Mouse (Mus musculus) effector memory CD4-positive, alpha-beta T cell, adult 7 months (primary cell): ENCODE data around the gene H2-DMb1. TPM values are rescaled to one million over a fixed set of nuclear protein-coding genes. Genes with fewer than 3 reads are reported as not detected.

Experiments used
- polyA plus RNA-seq: library from polyadenylated mRNA; unstranded; fragments of 100-300 nt; shearing (Covaris generic); gene quantifications from one replicate; pipeline ENCODE4 v1.2.1, GENCODE M21; 2017

Gene H2-DMb1
- polyA plus RNA-seq, result 1.0 TPM

DNA sequence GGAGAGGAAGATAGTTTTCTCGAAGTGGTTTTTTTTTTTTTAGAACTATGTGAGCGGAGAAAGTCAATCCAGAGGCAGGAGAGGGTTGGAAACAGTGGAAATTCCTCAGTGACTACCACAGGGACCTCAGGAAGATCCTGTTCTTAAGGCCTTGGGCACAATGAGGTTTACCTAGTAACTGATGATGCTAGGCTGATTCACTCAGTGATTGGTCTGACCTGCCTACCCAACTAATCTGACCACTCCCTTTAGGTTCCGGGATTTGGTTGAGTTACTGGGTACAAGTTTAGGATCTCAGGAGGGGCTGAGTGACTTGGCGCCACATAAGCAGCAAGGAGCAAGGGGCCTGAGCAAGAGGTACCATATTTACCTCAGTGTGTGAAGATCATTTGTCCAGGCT, at the start of gene H2-DMb1:
H2-DMb1 (plus strand) TSS at position 150 of the 400 bp plus-strand sequence.

DNA sequence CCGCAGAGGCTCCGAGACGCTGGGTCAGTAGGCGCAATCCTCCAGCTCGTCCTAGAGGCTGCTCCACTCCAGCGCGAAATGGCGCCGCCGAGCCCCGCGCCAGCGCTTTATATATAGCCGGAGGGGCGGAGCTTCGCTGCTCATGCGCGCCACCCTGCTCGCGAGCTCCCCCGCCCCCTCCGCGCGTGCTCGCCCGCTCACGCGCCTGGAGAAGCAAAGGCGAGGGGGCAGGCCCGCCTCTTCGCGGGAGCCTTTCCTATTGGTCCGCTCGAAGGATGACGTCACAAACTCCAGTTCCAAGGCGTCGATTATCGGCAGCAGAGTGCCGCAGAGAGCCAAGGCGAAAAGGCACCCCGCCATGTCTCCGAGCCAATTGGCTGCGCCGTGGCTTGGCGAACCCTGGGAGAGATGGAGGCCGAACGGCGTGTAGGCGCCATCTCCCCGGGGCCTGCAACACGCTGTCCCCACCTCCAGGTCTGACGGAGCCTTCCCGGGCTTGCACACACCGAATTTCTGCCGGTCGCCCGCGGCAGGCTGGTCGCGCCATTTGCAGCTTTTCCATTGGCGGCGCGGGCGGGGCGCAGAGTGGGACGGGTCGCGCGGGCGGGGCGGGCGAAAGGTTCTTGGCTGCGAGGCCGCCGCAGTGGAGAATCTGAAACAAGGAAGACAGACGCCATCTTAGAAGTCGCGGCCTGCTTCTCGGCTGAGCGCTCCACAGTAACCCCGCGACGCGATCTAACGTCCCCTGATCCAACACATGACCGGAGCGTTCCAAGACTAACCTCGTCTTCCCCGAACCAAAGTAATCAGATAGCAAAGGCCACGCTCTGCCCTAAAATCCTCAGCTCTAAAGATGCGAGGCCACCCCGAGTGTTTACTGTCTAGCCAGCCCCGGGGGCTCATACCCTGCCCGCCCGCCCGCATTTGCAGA, 33.4 kb upstream of the H2-DMb1 start, which contains the start of gene H2-DMa:
H2-DMa (plus strand) TSS at position 293 of the 931 bp plus-strand sequence.

DNA sequence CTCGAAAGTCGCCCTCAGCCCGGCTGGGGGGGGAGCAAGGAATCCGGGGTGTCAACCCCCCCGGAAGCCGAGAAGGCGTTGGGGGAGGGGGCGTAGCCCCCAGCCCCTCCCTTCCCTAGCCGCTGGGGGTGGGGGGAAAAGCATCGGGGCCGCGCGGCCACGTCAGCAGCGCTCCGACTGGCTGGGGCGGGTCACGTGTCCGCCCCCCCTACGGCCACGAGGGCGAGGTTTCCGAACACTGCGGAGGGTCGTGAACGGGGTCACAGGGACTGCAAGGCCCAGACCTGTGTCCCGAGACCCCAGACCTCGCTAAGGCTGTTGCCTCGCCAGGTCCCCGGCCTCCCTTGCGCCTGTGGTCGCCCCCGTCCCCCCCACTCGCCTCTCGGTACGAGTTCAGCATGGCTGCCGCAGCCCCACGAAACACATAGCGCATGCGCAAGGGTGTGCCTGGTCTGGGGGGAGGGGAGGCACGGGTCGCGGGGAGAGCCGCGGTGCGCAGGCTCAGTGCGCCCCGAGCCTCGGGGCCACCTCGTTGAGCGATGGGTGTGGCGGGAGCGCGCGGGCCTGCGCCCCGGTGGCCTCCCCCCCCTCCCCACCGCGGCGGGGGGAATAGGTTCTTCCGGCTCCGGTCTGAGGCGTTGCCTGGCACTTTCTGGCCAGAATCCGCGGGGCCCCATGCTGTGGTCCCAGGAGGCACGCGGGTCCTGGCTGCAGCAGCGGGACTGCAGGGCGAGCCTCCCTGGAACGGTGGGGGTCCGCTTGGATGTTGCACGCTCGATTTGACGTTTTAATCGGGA, 30.5 kb upstream of the H2-DMb1 start, which contains the start of gene Brd2:
Brd2 (minus strand) TSS at position 447 of the 797 bp plus-strand sequence.

DNA sequence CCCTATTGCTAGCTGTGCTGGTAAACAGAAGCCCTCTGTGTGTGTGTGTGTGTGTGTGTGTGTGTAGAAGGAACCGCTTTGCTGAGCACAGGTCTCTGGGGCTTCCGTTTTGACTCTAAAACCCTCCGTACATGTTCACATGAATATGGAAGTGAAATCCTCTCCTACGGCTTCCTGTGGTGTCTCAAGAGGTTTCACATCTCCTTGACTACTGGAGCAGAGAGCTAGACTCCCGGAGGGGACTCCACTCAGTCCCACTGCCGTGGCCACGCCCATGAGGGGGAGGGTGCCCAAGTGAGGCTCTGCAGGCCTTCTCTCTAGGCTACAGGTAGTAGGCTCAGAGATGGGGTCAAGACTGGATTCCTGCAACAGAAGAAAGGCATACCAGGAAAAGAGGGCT, 9.8 kb upstream of the H2-DMb1 start, which contains the start of gene H2-DMb2:
H2-DMb2 (plus strand) TSS at position 275 of the 400 bp plus-strand sequence.

DNA sequence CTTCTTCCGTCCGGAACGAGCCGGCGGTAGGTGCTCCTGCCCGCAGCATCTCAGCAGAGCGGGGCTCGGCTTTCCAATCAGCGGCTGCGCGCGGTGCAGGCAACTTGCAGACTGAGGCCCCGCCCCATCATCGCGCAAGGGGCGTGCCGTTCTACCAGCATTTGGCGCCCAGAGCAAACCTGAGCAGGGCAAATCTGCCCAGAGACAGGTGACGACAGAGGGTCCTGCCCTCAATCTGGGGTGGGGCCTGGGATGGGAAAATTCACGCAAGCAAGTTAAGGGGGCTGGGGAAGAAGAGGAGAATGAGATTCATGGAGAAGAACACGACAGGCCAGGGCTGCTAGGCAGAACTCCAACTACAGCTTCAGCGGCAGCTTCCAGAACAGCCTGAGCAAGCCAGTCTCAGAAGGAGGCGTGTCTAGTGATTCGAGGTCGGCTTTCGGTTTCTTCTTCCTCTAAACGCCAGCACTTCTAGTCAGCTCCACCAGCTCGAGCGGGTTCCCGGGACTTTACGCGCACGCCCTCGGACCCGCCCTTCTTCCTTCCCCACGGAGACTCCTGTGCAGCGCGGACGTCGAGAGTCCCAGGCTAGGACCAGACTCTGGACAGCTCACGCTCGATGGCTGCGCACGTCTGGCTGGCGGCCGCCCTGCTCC, 34.5 kb downstream of the H2-DMb1 start, which contains the start of the genes Tap1 and Psmb9:
Tap1 (plus strand) TSS at position 293 of the 656 bp plus-strand sequence.
Psmb9 (minus strand) TSS at position 504 of the 656 bp plus-strand sequence.

DNA sequence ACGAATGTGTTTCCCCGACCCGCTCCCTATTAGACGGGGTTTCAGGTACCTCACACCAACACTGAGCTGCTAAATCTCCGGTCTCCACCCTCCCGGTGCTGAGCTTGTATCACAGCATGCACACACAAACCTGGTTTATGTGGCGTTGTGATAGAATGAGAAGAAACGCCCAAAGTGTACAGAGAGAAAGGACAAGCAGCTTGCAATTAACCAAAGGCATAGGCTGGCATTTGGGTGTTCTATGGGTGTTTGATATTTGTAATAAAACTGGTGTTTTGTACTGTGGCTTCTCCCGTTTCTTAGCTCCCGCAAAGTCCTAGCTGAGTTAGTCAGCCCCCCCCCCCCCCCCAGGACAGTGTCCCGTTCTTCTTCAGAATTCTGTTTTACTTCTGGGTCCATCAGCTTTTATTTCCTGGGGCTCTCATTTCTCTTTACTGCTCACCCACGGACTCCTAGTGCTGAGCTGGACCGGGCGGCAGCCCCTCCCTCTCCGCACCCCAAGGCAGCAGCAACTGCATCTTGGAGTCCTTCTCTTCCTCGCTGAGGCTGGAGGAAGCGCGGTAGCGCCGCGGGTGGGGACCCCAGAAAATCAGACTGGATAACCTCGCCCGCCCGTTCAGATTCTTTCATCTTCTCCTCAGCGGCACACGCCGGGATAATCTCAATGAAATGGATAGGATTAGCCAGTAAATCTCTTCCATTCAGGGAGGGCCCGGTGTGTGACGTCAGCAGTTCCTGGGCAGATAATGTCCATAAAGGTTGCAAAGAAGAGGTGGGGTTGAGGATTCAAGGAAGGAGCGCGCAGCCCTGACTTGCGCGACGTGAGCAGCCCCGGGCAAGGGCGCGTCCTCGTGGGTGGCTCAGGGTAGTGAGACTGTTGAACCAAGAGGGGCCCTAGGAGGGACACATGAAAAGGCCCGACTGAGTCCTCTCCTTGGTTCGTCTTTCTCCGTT, 44.3 kb downstream of the H2-DMb1 start, which contains the start of gene Psmb8:
Psmb8 (plus strand) TSS at position 781 of the 954 bp plus-strand sequence.

DNA sequence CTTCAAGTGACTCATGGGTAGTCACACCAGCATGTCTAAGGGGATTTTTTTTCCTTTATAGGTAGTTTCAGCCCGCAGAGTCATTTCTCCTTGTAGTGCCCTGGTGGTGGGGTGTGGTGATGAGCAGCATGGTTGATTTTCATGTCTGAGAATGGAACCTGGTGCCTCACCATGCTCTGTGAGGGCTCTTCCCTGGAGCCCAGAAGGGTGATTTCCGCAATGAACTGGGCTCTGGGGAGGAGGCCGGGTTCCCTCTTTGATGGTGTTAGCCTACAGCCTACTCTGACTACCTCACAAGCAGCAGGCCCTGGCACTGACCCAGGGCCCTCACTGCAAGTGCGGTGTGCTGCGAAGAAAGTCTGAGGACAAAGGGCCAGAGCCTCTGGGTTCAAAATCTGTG, 50.6 kb downstream of the H2-DMb1 start, which contains the start of gene Tap2:
Tap2 (plus strand) TSS at position 84 of the 400 bp plus-strand sequence.

Other genes starting within 250 kb of the H2-DMb1 start
- 1.1 TPM for gene Platr17, start 247.9 kb upstream of the H2-DMb1 start, polyA plus RNA-seq
- gene Daxx, start 243.7 kb upstream of the H2-DMb1 start, polyA plus RNA-seq, result 50.2 TPM
- 361 TPM for gene Tapbp, start 237.2 kb upstream of the H2-DMb1 start, polyA plus RNA-seq
- gene Zbtb22, start 237.2 kb upstream of the H2-DMb1 start, polyA plus RNA-seq, result 17.3 TPM
- 79.3 TPM for gene Rgl2, start 223.5 kb upstream of the H2-DMb1 start, polyA plus RNA-seq
- 83.9 TPM for gene Pfdn6, start 212.7 kb upstream of the H2-DMb1 start, polyA plus RNA-seq
- 39.0 TPM for gene Wdr46, start 212.4 kb upstream of the H2-DMb1 start, polyA plus RNA-seq
- 8.6 TPM for gene B3galt4, start 201.6 kb upstream of the H2-DMb1 start, polyA plus RNA-seq
- 38.1 TPM for gene Vps52, start 197.3 kb upstream of the H2-DMb1 start, polyA plus RNA-seq
- 2,394 TPM for gene Rps18, start 197.1 kb upstream of the H2-DMb1 start, polyA plus RNA-seq
- gene H2-K1, start 152.7 kb upstream of the H2-DMb1 start, polyA plus RNA-seq, result 13,530 TPM
- gene Ring1, start 128.4 kb upstream of the H2-DMb1 start, polyA plus RNA-seq, result 26.1 TPM
- 225 TPM for gene H2-Ke6, start 125.0 kb upstream of the H2-DMb1 start, polyA plus RNA-seq
- 137 TPM for gene Slc39a7, start 121.4 kb upstream of the H2-DMb1 start, polyA plus RNA-seq
- 78.8 TPM for gene Rxrb, start 121.3 kb upstream of the H2-DMb1 start, polyA plus RNA-seq
- 0.27 TPM for gene Col11a2, start 113.6 kb upstream of the H2-DMb1 start, polyA plus RNA-seq
- 1.2 TPM for gene H2-Oa, start 60.7 kb upstream of the H2-DMb1 start, polyA plus RNA-seq
- 12.1 TPM for gene H2-DMa, start 33.5 kb upstream of the H2-DMb1 start, polyA plus RNA-seq
- gene Brd2, start 30.4 kb upstream of the H2-DMb1 start, polyA plus RNA-seq, result 260 TPM
- 0.28 TPM for gene H2-DMb2, start 9.8 kb upstream of the H2-DMb1 start, polyA plus RNA-seq
- 207 TPM for gene Tap1, start 34.5 kb downstream of the H2-DMb1 start, polyA plus RNA-seq
- 283 TPM for gene Psmb9, start 34.7 kb downstream of the H2-DMb1 start, polyA plus RNA-seq
- 746 TPM for gene Psmb8, start 44.6 kb downstream of the H2-DMb1 start, polyA plus RNA-seq
- gene Tap2, start 50.5 kb downstream of the H2-DMb1 start, polyA plus RNA-seq, result 259 TPM
- 20.6 TPM for gene H2-Ob, start 85.8 kb downstream of the H2-DMb1 start, polyA plus RNA-seq
- 0.38 TPM for gene H2-Ab1, start 104.6 kb downstream of the H2-DMb1 start, polyA plus RNA-seq
- gene H2-Aa, start 134.8 kb downstream of the H2-DMb1 start, polyA plus RNA-seq, result 0.44 TPM
- gene H2-Eb1, start 152.8 kb downstream of the H2-DMb1 start, polyA plus RNA-seq, result 0.48 TPM
- not detected for gene H2-Eb2, start 172.6 kb downstream of the H2-DMb1 start, polyA plus RNA-seq
- 0.15 TPM for gene Btnl2, start 201.8 kb downstream of the H2-DMb1 start, polyA plus RNA-seq
- gene Btnl1, start 224.1 kb downstream of the H2-DMb1 start, polyA plus RNA-seq, result not detected
- gene BC051142, start 245.7 kb downstream of the H2-DMb1 start, polyA plus RNA-seq, result 1.2 TPM